Mouse (Mus musculus): Measurements from ENCODE around the gene Per1. TPM values are rescaled to one million over a fixed set of nuclear protein-coding genes. Genes with fewer than 3 reads are reported as not detected.

The Per1 gene
- total and polyA plus RNA-seq, 3 experiments = 8.9 to 55.5 (median 40.6) TPM

- Histone ChIP-seq H3K9me3 (replicated peaks) (no peaks in the 10 kb centered on the region), H3K36me3 (replicated peaks) (peaks cover 47% of the 10 kb centered on the region), H3K27me3 (ENCODE audit: insufficient read depth, low read length) (no peaks in the 10 kb centered on the region), H3K4me1 (ENCODE audit: insufficient read depth, low read depth, low read length) (peaks cover 67% of the 10 kb centered on the region), H3K4me3 (ENCODE audit: low read depth, low read length) (peak overlapping the region; percentile 73)
- TF ChIP-seq POLR2AphosphoS5 (IDR thresholded peaks at IDR 0.05; ENCODE audit: insufficient replicate concordance, low read depth, low read length) (no peak), CTCF (IDR thresholded peaks at IDR 0.05; ENCODE audit: low read depth, low read length) (no peak), TAL1 (conservative IDR thresholded peaks at IDR 0.05; ENCODE audit: low read depth, low read length) (no peak), GATA2 (IDR thresholded peaks at IDR 0.05; ENCODE audit: borderline replicate concordance, low read depth, low read length) (no peak)
- no peak for ATAC-seq (ENCODE audit: extremely low read depth, insufficient number of reproducible peaks, low FRiP score, poor library complexity, severe bottlenecking)
- no peak for DNase-seq (ENCODE audit: low spot score)
Observed at GRCm38 (mm10) chr11:69099177-69099914, 4.3 kb downstream of the Per1 start.

DNA sequence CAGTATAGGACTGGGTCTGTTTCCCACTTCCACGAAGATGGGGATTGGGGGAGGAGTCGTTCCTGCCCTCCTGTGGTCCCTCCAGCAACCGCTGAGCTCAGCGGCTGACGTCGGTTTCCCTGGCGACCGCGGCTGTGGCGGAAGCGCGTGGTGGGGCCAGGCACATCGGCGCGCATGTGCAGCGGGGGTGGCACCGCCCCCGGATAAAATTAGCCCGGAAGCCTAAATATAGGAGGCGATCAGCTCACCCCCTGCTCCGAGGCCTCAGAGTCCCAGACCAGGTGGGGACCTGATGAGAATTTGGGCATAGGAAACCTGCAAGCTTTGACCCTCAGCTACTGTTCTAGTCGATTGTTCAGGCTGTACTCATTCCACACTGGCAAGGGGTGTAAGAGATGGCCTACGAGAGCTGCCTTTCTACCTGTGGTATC lies 4.9 kb downstream of the Per1 start:
- peaks cover 67% of the 10 kb centered on the region for H3K4me1 ChIP-seq (ENCODE audit: insufficient read depth, low read depth, low read length)

DNA sequence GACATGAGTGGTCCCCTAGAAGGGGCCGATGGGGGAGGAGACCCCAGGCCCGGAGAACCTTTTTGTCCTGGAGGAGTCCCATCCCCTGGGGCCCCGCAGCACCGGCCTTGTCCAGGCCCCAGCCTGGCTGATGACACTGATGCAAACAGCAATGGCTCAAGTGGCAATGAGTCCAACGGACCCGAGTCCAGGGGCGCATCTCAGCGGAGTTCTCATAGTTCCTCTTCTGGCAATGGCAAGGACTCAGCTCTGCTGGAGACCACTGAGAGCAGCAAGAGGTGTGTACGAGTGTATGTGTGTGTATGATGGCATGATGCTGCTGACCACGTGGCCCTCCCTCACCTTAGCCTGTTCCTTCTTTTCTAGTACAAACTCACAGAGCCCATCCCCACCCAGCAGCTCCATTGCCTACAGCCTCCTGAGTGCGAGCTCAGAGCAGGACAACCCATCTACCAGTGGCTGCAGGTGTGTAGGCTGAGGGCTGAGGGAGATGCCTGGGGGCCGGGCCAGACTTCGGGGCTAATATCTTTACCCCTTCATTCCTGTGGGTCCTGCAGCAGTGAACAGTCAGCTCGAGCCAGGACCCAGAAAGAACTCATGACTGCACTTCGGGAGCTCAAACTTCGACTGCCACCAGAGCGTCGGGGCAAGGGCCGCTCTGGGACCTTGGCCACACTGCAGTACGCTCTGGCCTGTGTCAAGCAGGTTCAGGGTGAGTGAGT lies 5.8 kb downstream of the Per1 start:
- no peaks in the 10 kb centered on the region for H3K9me3 ChIP-seq (replicated peaks)
- ATAC-seq (ENCODE audit: extremely low read depth, insufficient number of reproducible peaks, low FRiP score, poor library complexity, severe bottlenecking) (no peak), DNase-seq (ENCODE audit: low spot score) (no peak)
- no peak for TF ChIP-seq GATA2 (IDR thresholded peaks at IDR 0.05; ENCODE audit: borderline replicate concordance, low read depth, low read length)
- no peak for TF ChIP-seq TAL1 (conservative IDR thresholded peaks at IDR 0.05; ENCODE audit: low read depth, low read length)
- no peak for TF ChIP-seq POLR2AphosphoS5 (IDR thresholded peaks at IDR 0.05; ENCODE audit: insufficient replicate concordance, low read depth, low read length)
- TF ChIP-seq GATA1 (IDR thresholded peaks at IDR 0.05; ENCODE audit: borderline replicate concordance, low read length) = no peak
- no peak for TF ChIP-seq CTCF (IDR thresholded peaks at IDR 0.05; ENCODE audit: low read depth, low read length)
- peaks cover 60% of the 10 kb centered on the region for H3K4me1 ChIP-seq (ENCODE audit: insufficient read depth, low read depth, low read length)
- no peaks in the 10 kb centered on the region for H3K27me3 ChIP-seq (ENCODE audit: insufficient read depth, low read length)
- peak overlapping the region; percentile 73; the same call in 1 of the 2 replicates for H3K4me3 ChIP-seq (ENCODE audit: low read depth, low read length)
- peaks cover 61% of the 10 kb centered on the region for H3K36me3 ChIP-seq (replicated peaks)

More for the DNA sequence above, 4.9 kb downstream of the Per1 start:
- ATAC-seq (ENCODE audit: extremely low read depth, insufficient number of reproducible peaks, low FRiP score, poor library complexity, severe bottlenecking) (no peak), DNase-seq (ENCODE audit: low spot score) (peak; percentile 82)
- Histone ChIP-seq H3K4me3 (ENCODE audit: low read depth, low read length) (peak overlapping the region; percentile 73), H3K36me3 (replicated peaks) (peaks cover 53% of the 10 kb centered on the region), H3K9me3 (replicated peaks) (no peaks in the 10 kb centered on the region), H3K27me3 (ENCODE audit: insufficient read depth, low read length) (no peaks in the 10 kb centered on the region)
- TF ChIP-seq GATA1 (IDR thresholded peaks at IDR 0.05; ENCODE audit: borderline replicate concordance, low read length) = no peak
- TF ChIP-seq CTCF (IDR thresholded peaks at IDR 0.05; ENCODE audit: low read depth, low read length) = no peak
- TF ChIP-seq GATA2 (IDR thresholded peaks at IDR 0.05; ENCODE audit: borderline replicate concordance, low read depth, low read length) = no peak
- TF ChIP-seq POLR2AphosphoS5 (IDR thresholded peaks at IDR 0.05; ENCODE audit: insufficient replicate concordance, low read depth, low read length) = no peak
- TF ChIP-seq TAL1 (conservative IDR thresholded peaks at IDR 0.05; ENCODE audit: low read depth, low read length) = no peak

GRCm38 (mm10) chr11:69101604-69102402 lies 6.8 kb downstream of the Per1 start:
- Histone ChIP-seq H3K27me3 (ENCODE audit: insufficient read depth, low read length) (no peaks in the 10 kb centered on the region), H3K4me3 (ENCODE audit: low read depth, low read length) (no peak overlapping the region), H3K36me3 (replicated peaks) (peaks cover 71% of the 10 kb centered on the region), H3K4me1 (ENCODE audit: insufficient read depth, low read depth, low read length) (peaks cover 50% of the 10 kb centered on the region), H3K9me3 (replicated peaks) (no peaks in the 10 kb centered on the region)
- ATAC-seq (ENCODE audit: extremely low read depth, insufficient number of reproducible peaks, low FRiP score, poor library complexity, severe bottlenecking) (no peak), DNase-seq (ENCODE audit: low spot score) (no peak)
- no peak for TF ChIP-seq POLR2AphosphoS5 (IDR thresholded peaks at IDR 0.05; ENCODE audit: insufficient replicate concordance, low read depth, low read length)
- TF ChIP-seq GATA2 (IDR thresholded peaks at IDR 0.05; ENCODE audit: borderline replicate concordance, low read depth, low read length) = no peak
- TF ChIP-seq CTCF (IDR thresholded peaks at IDR 0.05; ENCODE audit: low read depth, low read length) = no peak
- TF ChIP-seq GATA1 (IDR thresholded peaks at IDR 0.05; ENCODE audit: borderline replicate concordance, low read length) = no peak
- TF ChIP-seq TAL1 (conservative IDR thresholded peaks at IDR 0.05; ENCODE audit: low read depth, low read length) = no peak

DNA sequence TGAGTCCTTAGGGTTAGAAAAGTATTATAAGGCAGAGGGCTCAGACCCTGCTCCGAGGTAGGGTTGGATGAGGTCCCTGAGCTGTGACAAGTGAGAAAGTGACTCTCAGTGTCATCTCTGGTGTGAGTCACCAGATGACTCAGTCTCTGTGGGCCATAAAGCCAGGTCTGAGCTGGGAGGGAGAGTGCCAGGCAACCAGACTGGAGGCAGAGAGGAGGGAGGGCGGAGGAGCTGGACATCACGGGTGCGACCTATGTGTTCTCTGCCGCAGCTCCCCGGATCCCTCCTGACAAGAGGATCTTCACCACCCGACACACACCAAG lies 7.3 kb downstream of the Per1 start:
- ATAC-seq (ENCODE audit: extremely low read depth, insufficient number of reproducible peaks, low FRiP score, poor library complexity, severe bottlenecking) = no peak
- Histone ChIP-seq H3K4me3 (ENCODE audit: low read depth, low read length) (no peak overlapping the region), H3K9me3 (replicated peaks) (no peaks in the 10 kb centered on the region), H3K36me3 (replicated peaks) (peaks cover 77% of the 10 kb centered on the region), H3K27me3 (ENCODE audit: insufficient read depth, low read length) (no peaks in the 10 kb centered on the region), H3K4me1 (ENCODE audit: insufficient read depth, low read depth, low read length) (peaks cover 44% of the 10 kb centered on the region)
- TF ChIP-seq GATA1 (IDR thresholded peaks at IDR 0.05; ENCODE audit: borderline replicate concordance, low read length) (no peak), TAL1 (conservative IDR thresholded peaks at IDR 0.05; ENCODE audit: low read depth, low read length) (no peak), CTCF (IDR thresholded peaks at IDR 0.05; ENCODE audit: low read depth, low read length) (no peak)
- no peak for DNase-seq (ENCODE audit: low spot score)

DNA sequence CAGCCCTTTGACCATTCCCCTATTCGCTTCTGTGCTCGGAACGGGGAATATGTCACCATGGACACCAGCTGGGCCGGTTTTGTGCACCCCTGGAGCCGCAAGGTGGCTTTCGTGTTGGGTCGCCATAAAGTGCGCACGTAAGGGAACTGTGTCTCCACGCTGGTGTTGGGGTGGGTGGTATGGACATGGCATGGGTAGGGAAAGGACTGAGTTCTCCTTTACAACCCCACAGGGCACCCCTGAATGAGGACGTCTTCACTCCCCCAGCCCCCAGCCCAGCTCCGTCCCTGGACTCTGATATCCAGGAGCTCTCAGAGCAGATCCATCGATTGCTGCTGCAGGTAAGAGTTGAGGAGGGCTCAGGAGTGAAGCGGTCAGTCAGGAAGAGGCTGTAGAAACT lies 8.1 kb downstream of the Per1 start:
- DNase-seq (ENCODE audit: low spot score) (no peak), ATAC-seq (ENCODE audit: extremely low read depth, insufficient number of reproducible peaks, low FRiP score, poor library complexity, severe bottlenecking) (no peak)
- no peak overlapping the region for H3K4me3 ChIP-seq (ENCODE audit: low read depth, low read length)
- no peaks in the 10 kb centered on the region for H3K9me3 ChIP-seq (replicated peaks)
- peaks cover 83% of the 10 kb centered on the region for H3K36me3 ChIP-seq (replicated peaks)
- no peaks in the 10 kb centered on the region for H3K27me3 ChIP-seq (ENCODE audit: insufficient read depth, low read length)
- TF ChIP-seq POLR2AphosphoS5 (IDR thresholded peaks at IDR 0.05; ENCODE audit: insufficient replicate concordance, low read depth, low read length) (no peak), GATA2 (IDR thresholded peaks at IDR 0.05; ENCODE audit: borderline replicate concordance, low read depth, low read length) (no peak), CTCF (IDR thresholded peaks at IDR 0.05; ENCODE audit: low read depth, low read length) (no peak), GATA1 (IDR thresholded peaks at IDR 0.05; ENCODE audit: borderline replicate concordance, low read length) (no peak), TAL1 (conservative IDR thresholded peaks at IDR 0.05; ENCODE audit: low read depth, low read length) (no peak)
- H3K4me1 ChIP-seq (ENCODE audit: insufficient read depth, low read depth, low read length) = peaks cover 37% of the 10 kb centered on the region
